Mouse (Mus musculus): ENCODE measurements at regions not wholly inside any gene's neighbourhood (a gene's known extent, or its start where the extent isn't known, plus 50 kb on each side); places are given as distances from the start of the nearest gene placed in this dataset.

GRCm38 (mm10) chr5:41365883-41366282, 342.1 kb downstream of the Rab28 start:
- CTCF ChIA-PET = no interaction called here
- no peaks in the 10 kb centered on the region for H3K27me3 ChIP-seq
- ATAC-seq (no peak), DNase-seq (ENCODE audit: low read depth, low spot score) (no peak)
- in situ Hi-C loops (cut with MboI; ENCODE audit: low pct_unique_long_range_greater_than_20kb) = no loop called here
- POLR2A ChIA-PET = no interaction called here
- no peak for TF ChIP-seq CTCF (IDR thresholded peaks at IDR 0.05)

DNA sequence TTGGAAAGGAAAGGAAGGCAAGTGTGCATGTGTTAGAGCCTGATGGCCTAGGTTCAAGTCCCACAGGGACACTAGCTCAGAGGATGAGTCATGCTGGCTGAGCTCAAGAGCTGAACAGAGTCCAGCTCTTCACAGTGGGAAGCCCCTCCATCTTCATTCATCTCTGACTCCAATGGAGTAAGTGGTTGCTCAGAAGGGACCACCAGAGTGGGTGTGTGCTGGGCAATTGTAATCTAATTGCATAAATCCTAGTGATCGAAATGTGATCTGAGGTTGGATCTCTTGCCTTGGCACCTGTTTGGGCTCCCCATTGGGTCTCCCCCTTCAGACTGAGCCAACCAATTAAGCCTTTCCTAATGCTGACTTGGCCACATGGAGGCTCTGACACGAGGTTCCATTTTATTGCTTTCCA, 359.5 kb downstream of the Rab28 start:
- ChIA-PET POLR2A (interaction anchor here (0.5 kb wide), 1 partner anchor 1614 kb away, joined by 4 read pairs; no protein-coding TSS in a partner anchor), CTCF (no interaction called here)
- no peak for ATAC-seq
- no peak for DNase-seq (ENCODE audit: low read depth, low spot score)
- in situ Hi-C loops (cut with MboI; ENCODE audit: low pct_unique_long_range_greater_than_20kb) = no loop called here
- no peaks in the 10 kb centered on the region for H3K27me3 ChIP-seq
- no peak for TF ChIP-seq CTCF (IDR thresholded peaks at IDR 0.05)

- in situ Hi-C loops (cut with MboI; ENCODE audit: low pct_unique_long_range_greater_than_20kb) = no loop called here
- ATAC-seq = no peak
- no peak for DNase-seq (ENCODE audit: low read depth, low spot score)
- CTCF ChIA-PET = no interaction called here
- H3K27me3 ChIP-seq = no peaks in the 10 kb centered on the region
- TF ChIP-seq CTCF (IDR thresholded peaks at IDR 0.05) = no peak
- POLR2A ChIA-PET = no interaction called here
These were observed 360.5 kb downstream of the Rab28 start for GRCm38 (mm10) chr5:41347416-41347815.

- TF ChIP-seq CTCF (IDR thresholded peaks at IDR 0.05) = no peak
- no peak for DNase-seq (ENCODE audit: low read depth, low spot score)
- in situ Hi-C loops (cut with MboI; ENCODE audit: low pct_unique_long_range_greater_than_20kb) = no loop called here
- H3K27me3 ChIP-seq = peaks cover 5% of the 10 kb centered on the region
- ChIA-PET CTCF (no interaction called here), POLR2A (no interaction called here)
- ATAC-seq = no peak
These were observed 367.4 kb downstream of the Rab28 start for GRCm38 (mm10) chr5:41340581-41340980.

DNA sequence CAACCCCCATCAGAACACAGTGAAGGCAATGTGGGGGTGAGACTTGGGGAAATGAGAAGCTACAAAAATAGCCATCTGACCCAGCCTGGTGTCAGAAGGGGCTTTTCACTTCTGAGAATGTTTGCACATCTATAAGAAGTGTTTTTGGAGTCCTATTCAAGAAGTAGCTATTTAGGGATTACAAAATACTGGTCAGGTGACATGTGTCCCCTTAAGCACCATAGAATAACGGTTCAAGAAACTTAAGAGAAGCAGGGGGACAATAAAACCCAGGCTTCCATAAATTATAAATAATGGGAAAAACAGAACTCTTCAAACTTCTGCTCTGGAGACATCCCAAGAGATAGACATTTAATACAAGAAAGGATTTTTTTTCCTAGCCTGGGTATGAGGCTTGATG, 411.5 kb downstream of the Rab28 start:
- DNase-seq (ENCODE audit: low read depth, low spot score) (no peak), ATAC-seq (no peak)
- CTCF ChIA-PET = no interaction called here
- no peak for TF ChIP-seq CTCF (IDR thresholded peaks at IDR 0.05)
- peaks cover 5% of the 10 kb centered on the region for H3K27me3 ChIP-seq
- POLR2A ChIA-PET = no interaction called here
- in situ Hi-C loops (cut with MboI; ENCODE audit: low pct_unique_long_range_greater_than_20kb) = no loop called here

GRCm38 (mm10) chr5:41266731-41267130, 441.2 kb downstream of the Rab28 start:
- CTCF ChIA-PET = no interaction called here
- in situ Hi-C loops (cut with MboI; ENCODE audit: low pct_unique_long_range_greater_than_20kb) = no loop called here
- POLR2A ChIA-PET = no interaction called here
- no peaks in the 10 kb centered on the region for H3K27me3 ChIP-seq
- no peak for DNase-seq (ENCODE audit: low read depth, low spot score)
- TF ChIP-seq CTCF (IDR thresholded peaks at IDR 0.05) = no peak
- ATAC-seq = no peak

GRCm38 (mm10) chr5:41266317-41266716, 441.6 kb downstream of the Rab28 start:
- POLR2A ChIA-PET = no interaction called here
- TF ChIP-seq CTCF (IDR thresholded peaks at IDR 0.05) = no peak

DNA sequence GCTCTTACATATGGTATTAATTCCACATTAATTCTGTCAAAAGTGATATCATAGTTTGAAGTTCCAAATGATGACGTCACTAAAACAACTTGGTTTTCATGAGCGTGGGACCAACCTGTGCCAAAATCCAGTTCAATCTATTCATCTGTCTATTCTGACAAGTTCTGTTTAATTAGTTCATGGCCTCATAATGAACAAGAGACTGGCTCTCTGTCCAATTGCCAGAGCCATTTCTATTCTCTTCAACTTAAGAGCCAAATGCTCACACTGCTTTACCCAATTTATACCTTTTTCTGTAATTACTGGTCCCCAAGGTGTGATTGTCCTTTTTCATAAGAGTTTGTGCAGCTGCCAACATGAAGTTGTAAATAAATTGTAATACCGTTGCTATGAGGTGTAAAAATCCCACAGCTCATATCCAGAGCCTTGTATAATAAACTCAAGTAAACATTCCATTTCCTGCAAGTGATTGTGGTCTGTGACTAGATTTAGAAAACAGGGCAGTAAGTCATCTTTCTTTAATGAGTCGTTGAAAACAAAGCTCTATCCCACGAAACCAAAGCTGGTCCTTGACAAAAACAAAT, 446.2 kb downstream of the Rab28 start:
- H3K27me3 ChIP-seq = no peaks in the 10 kb centered on the region
- DNase-seq (ENCODE audit: low read depth, low spot score) (no peak), ATAC-seq (no peak)
- ChIA-PET CTCF (no interaction called here), POLR2A (no interaction called here)
- no peak for TF ChIP-seq CTCF (IDR thresholded peaks at IDR 0.05)
- in situ Hi-C loops (cut with MboI; ENCODE audit: low pct_unique_long_range_greater_than_20kb) = no loop called here

More at GRCm38 (mm10) chr5:41266317-41266716, 441.6 kb downstream of the Rab28 start:
- ATAC-seq = no peak
- H3K27me3 ChIP-seq = no peaks in the 10 kb centered on the region
- CTCF ChIA-PET = no interaction called here
- no peak for DNase-seq (ENCODE audit: low read depth, low spot score)
- in situ Hi-C loops (cut with MboI; ENCODE audit: low pct_unique_long_range_greater_than_20kb) = no loop called here

Measured in Patski (cell line).